Mouse (Mus musculus) Patski (cell line): ENCODE results near the gene Vamp5. TPM values are rescaled to one million over a fixed set of nuclear protein-coding genes. Genes with fewer than 3 reads are reported as not detected.
A peak's percentile ranks its signal among the peaks of the same experiment; 100 is the strongest.

Source experiments
- ATAC-seq: fragments of 100-300 bp; one replicate; pipeline ENCODE4 v1.8.0; 2021
- CTCF ChIA-PET: fragments of 350-600 bp; sonication (Branson Sonifier 250); formaldehyde crosslinking; loops from one replicate; lab custom pipeline; 2022; ENCODE audit warnings: inconsistent platforms; lab: Charles Lee
- POLR2A ChIA-PET: fragments of 350-600 bp; sonication (Branson Sonifier 250); formaldehyde crosslinking; loops from one replicate; lab custom pipeline; 2022; ENCODE audit warnings: antibody characterized with exemption, inconsistent platforms; lab: Charles Lee
- DNase-seq: peaks from one replicate; pipeline ENCODE4 v3.0.0-alpha.2; 2011; ENCODE audit warnings: low read depth, low spot score
- H3K27me3 ChIP-seq: fragments of 371-371 bp; one replicate; pipeline ENCODE4 v1.5.1; 2021
- CTCF ChIP-seq: fragments of 100-300 bp; IDR thresholded peaks from one replicate; pipeline ENCODE4 v1.5.1; 2021
- in situ Hi-C: fragments of 300-500 bp; cut with MboI; formaldehyde crosslinking; loops from 3 replicates; pipeline ENCODE4 v1.11.1; 2018; ENCODE audit warnings: low pct_unique_long_range_greater_than_20kb, mixed read lengths
- polyA plus RNA-seq: library from polyadenylated mRNA; unstranded; gene quantifications from one replicate; pipeline ENCODE4 v1.2.3, GENCODE M21; 2021

The Vamp5 gene
- polyA plus RNA-seq, 1 experiment from 2014 or later, result 33.2 TPM

GRCm38 (mm10) chr6:72390795-72391521 lies 10.7 kb upstream of the Vamp5 start:
- ChIA-PET CTCF (interaction anchor here (0.8 to 3.2 kb wide), 11 partner anchors 9 to 66 kb away, joined by 3 to 11 read pairs (median 5); partner anchors contain the start of genes Tmem150a and Vamp5), POLR2A (interaction anchor here (1.1 to 1.2 kb wide), 2 partner anchors 20 to 27 kb away, joined by 3 to 4 read pairs; no protein-coding TSS in a partner anchor)
- no peaks in the 10 kb centered on the region for H3K27me3 ChIP-seq
- in situ Hi-C loops, result no loop called here
- no peak for DNase-seq
- no peak for TF ChIP-seq CTCF
- ATAC-seq, result no peak

- no peak for TF ChIP-seq CTCF
- no peaks in the 10 kb centered on the region for H3K27me3 ChIP-seq
- peak; percentile 68 for ATAC-seq
- in situ Hi-C loops, result no loop called here
- ChIA-PET POLR2A (interaction anchor here (0.5 to 1.7 kb wide), 5 partner anchors 11 to 64 kb away, joined by 3 to 7 read pairs (median 3); partner anchors contain the start of genes Rnf181 and Vamp5), CTCF (interaction anchor here (0.9 to 3.2 kb wide), 14 partner anchors 8 to 65 kb away, joined by 3 to 11 read pairs (median 4); partner anchors contain the start of genes Tmem150a and Vamp5)
- no peak for DNase-seq
Measured at GRCm38 (mm10) chr6:72389941-72390771, 9.9 kb upstream of the Vamp5 start, which contains the start of gene Vamp8. Gene Vamp8, minus strand, starts transcription at chr6:72390703.

- in situ Hi-C loops, result no loop called here
- no peaks in the 10 kb centered on the region for H3K27me3 ChIP-seq
- peak; percentile 15 for ATAC-seq
- DNase-seq, result no peak
- no peak for TF ChIP-seq CTCF
- ChIA-PET POLR2A (interaction anchor here (0.8 to 1.7 kb wide), 3 partner anchors 10 to 26 kb away, joined by 3 to 7 read pairs (median 3); partner anchors contain the start of genes Rnf181 and Vamp5), CTCF (interaction anchor here (0.9 to 3.2 kb wide), 14 partner anchors 8 to 65 kb away, joined by 3 to 11 read pairs (median 4); partner anchors contain the start of genes Tmem150a and Vamp5)
Measured at GRCm38 (mm10) chr6:72389471-72389940, 9.2 kb upstream of the Vamp5 start.

GRCm38 (mm10) chr6:72388791-72389329 lies 8.6 kb upstream of the Vamp5 start:
- POLR2A ChIA-PET, result interaction anchor here (1.7 kb wide), 1 partner anchor 10 kb away, joined by 7 read pairs; the partner anchor contains the start of gene Vamp5

GRCm38 (mm10) chr6:72388266-72388665 lies 8.0 kb upstream of the Vamp5 start:
- ATAC-seq, result no peak
- TF ChIP-seq CTCF, result no peak
- no peaks in the 10 kb centered on the region for H3K27me3 ChIP-seq
- ChIA-PET CTCF (interaction anchor here (1.5 kb wide), 1 partner anchor 19 kb away, joined by 4 read pairs; no protein-coding TSS in a partner anchor), POLR2A (interaction anchor here (0.9 kb wide), 1 partner anchor 43 kb away, joined by 3 read pairs; the partner anchor contains the start of gene Usp39)
- in situ Hi-C loops, result no loop called here
- DNase-seq, result no peak

More at GRCm38 (mm10) chr6:72388791-72389329, 8.6 kb upstream of the Vamp5 start:
- no peak for ATAC-seq
- DNase-seq, result no peak
- no peaks in the 10 kb centered on the region for H3K27me3 ChIP-seq
- CTCF ChIA-PET, result interaction anchor here (1.2 to 3.2 kb wide), 5 partner anchors 8 to 35 kb away, joined by 4 to 11 read pairs (median 4); partner anchors contain the start of gene Vamp5
- TF ChIP-seq CTCF, result no peak
- in situ Hi-C loops, result no loop called here

GRCm38 (mm10) chr6:72387816-72388215 lies 7.5 kb upstream of the Vamp5 start:
- CTCF ChIA-PET, result no interaction called here
- TF ChIP-seq CTCF, result no peak
- no peak for DNase-seq
- no peak for ATAC-seq
- POLR2A ChIA-PET, result interaction anchor here (0.9 kb wide), 1 partner anchor 43 kb away, joined by 3 read pairs; the partner anchor contains the start of gene Usp39
- in situ Hi-C loops, result no loop called here
- H3K27me3 ChIP-seq, result no peaks in the 10 kb centered on the region

- no peaks in the 10 kb centered on the region for H3K27me3 ChIP-seq
- CTCF ChIA-PET, result no interaction called here
- POLR2A ChIA-PET, result no interaction called here
- DNase-seq, result no peak
- TF ChIP-seq CTCF, result no peak
- in situ Hi-C loops, result no loop called here
- ATAC-seq, result no peak
Measured at GRCm38 (mm10) chr6:72386561-72386960, 6.3 kb upstream of the Vamp5 start.

GRCm38 (mm10) chr6:72385258-72385657 lies 5.0 kb upstream of the Vamp5 start:
- no peak for ATAC-seq

GRCm38 (mm10) chr6:72383952-72384351 lies 3.7 kb upstream of the Vamp5 start:
- ChIA-PET POLR2A (no interaction called here), CTCF (no interaction called here)

More at GRCm38 (mm10) chr6:72385258-72385657, 5.0 kb upstream of the Vamp5 start:
- no peaks in the 10 kb centered on the region for H3K27me3 ChIP-seq
- POLR2A ChIA-PET, result no interaction called here
- no peak for DNase-seq
- CTCF ChIA-PET, result no interaction called here
- in situ Hi-C loops, result no loop called here
- no peak for TF ChIP-seq CTCF

More at GRCm38 (mm10) chr6:72383952-72384351, 3.7 kb upstream of the Vamp5 start:
- no peaks in the 10 kb centered on the region for H3K27me3 ChIP-seq
- DNase-seq (no peak), ATAC-seq (no peak)
- TF ChIP-seq CTCF, result no peak
- in situ Hi-C loops, result no loop called here
